Mouse (Mus musculus) ES-E14 (cell line): ENCODE measurements around the gene Shcbp1l. TPM values are rescaled to one million over a fixed set of nuclear protein-coding genes. Genes with fewer than 3 reads are reported as not detected.

ENCODE experiments used
- DNase-seq: peaks from one replicate; pipeline ENCODE4 v3.0.0-alpha.2; 2013; ENCODE audit warnings: low read depth, low spot score
- H3K27ac ChIP-seq: 2 replicates; pipeline ENCODE4 v1.5.1; 2012; ENCODE audit warnings: low read depth, mild to moderate bottlenecking, low read length, moderate library complexity, mixed read lengths; ENCODE audit not compliant: poor library complexity, insufficient read depth, severe bottlenecking
- H3K36me3 ChIP-seq: 2 replicates; pipeline ENCODE4 v1.6.1; 2012; ENCODE audit warnings: mild to moderate bottlenecking, low read length, moderate library complexity, mixed read lengths; ENCODE audit not compliant: control insufficient read depth, poor library complexity, insufficient read depth, severe bottlenecking
- H3K4me1 ChIP-seq, 2 experiments: fragments of 150-350 bp in 1 of 2; sonication (generic) in 1 of 2; 2 replicates each; pipeline ENCODE4 v1.6.1; 2012; ENCODE audit warnings: low read length in 2 of 2, mild to moderate bottlenecking in 1 of 2, mixed read lengths in 1 of 2; ENCODE audit not compliant: control insufficient read depth in 2 of 2, insufficient read depth in 2 of 2, poor library complexity in 1 of 2
- H3K4me3 ChIP-seq, 2 experiments: fragments of 150-350 bp in 1 of 2; sonication (generic) in 1 of 2; 2 replicates each; pipeline ENCODE4 v1.5.1; 2012; ENCODE audit warnings: low read length in 2 of 2, low read depth in 1 of 2, mild to moderate bottlenecking in 1 of 2, mixed read lengths in 1 of 2; ENCODE audit not compliant: insufficient read depth in 1 of 2, poor library complexity in 1 of 2, severe bottlenecking in 1 of 2
- H3K9ac ChIP-seq: 2 replicates; pipeline ENCODE4 v1.6.1; 2012; ENCODE audit warnings: low read depth, mild to moderate bottlenecking, low read length, mixed read lengths; ENCODE audit not compliant: poor library complexity, insufficient read depth, severe bottlenecking
- H3K9me3 ChIP-seq: fragments of 150-350 bp; sonication (generic); 2 replicates; pipeline ENCODE4 v1.6.1; 2012; ENCODE audit warnings: low read depth, mild to moderate bottlenecking, low read length; ENCODE audit not compliant: control insufficient read depth, insufficient read depth
- CHD2 ChIP-seq: IDR thresholded peaks from 2 replicates; pipeline ENCODE4 v1.6.1; 2014; ENCODE audit warnings: mild to moderate bottlenecking, low read depth, low read length, inconsistent platforms
- HCFC1 ChIP-seq: IDR thresholded peaks from 2 replicates; pipeline ENCODE4 v1.6.1; 2012; ENCODE audit warnings: low read length, inconsistent platforms, borderline replicate concordance; ENCODE audit not compliant: insufficient read depth
- MAFK ChIP-seq: IDR thresholded peaks from 2 replicates; pipeline ENCODE4 v1.6.1; 2014; ENCODE audit warnings: mild to moderate bottlenecking, low read depth, low read length, inconsistent platforms; ENCODE audit not compliant: insufficient read depth
- ZC3H11A ChIP-seq: IDR thresholded peaks from 2 replicates; pipeline ENCODE4 v1.6.1; 2012; ENCODE audit warnings: low read depth, mild to moderate bottlenecking, inconsistent platforms, low read length, borderline replicate concordance
- ZNF384 ChIP-seq: IDR thresholded peaks from 2 replicates; pipeline ENCODE4 v1.6.1; 2012; ENCODE audit warnings: low read depth, low read length, inconsistent platforms
- in situ Hi-C, 2 experiments: fragments of 600-800 bp; cut with MboI; formaldehyde crosslinking; loops; one replicate each; pipeline ENCODE4 v1.15.1; 2025; ENCODE audit warnings: low sequenced_read_pairs in 2 of 2, inconsistent platforms in 1 of 2; ENCODE audit not compliant: unreplicated experiment in 2 of 2
- total RNA-seq: library from RNA; depleted of rRNA; stranded (reverse); fragments of 300-350 nt; gene quantifications from 2 replicates; pipeline ENCODE4 v1.2.3, GENCODE M21; 2012

The Shcbp1l gene
- total RNA-seq, 1 experiment, result 2.3 TPM

- Histone ChIP-seq H3K27ac (no peak overlapping the region), H3K9ac (no peak overlapping the region), H3K4me1 (peaks cover 0 to 2% of the 10 kb centered on the region in 2 experiments; a peak in 1 of 4 replicates), H3K36me3 (no peaks in the 10 kb centered on the region), H3K9me3 (no peaks in the 10 kb centered on the region), H3K4me3 (no peak overlapping the region)
- in situ Hi-C loops, result no loop called here
- no peak for DNase-seq
- TF ChIP-seq ZNF384 (no peak), CHD2 (no peak), MAFK (no peak), ZC3H11A (no peak), HCFC1 (no peak)
Measured at GRCm38 (mm10) chr1:153433851-153434589, 9.1 kb downstream of the Shcbp1l start.

- DNase-seq, result no peak
- Histone ChIP-seq H3K9me3 (no peaks in the 10 kb centered on the region), H3K4me1 (0 out of 4 replicates have a peak, but pooled peaks cover 0 to 2% of the 10 kb centered on the region in 2 experiments), H3K9ac (no peak overlapping the region), H3K36me3 (no peaks in the 10 kb centered on the region), H3K27ac (no peak overlapping the region), H3K4me3 (no peak overlapping the region)
- in situ Hi-C loops, result no loop called here
- no peak for TF ChIP-seq MAFK
- TF ChIP-seq HCFC1, result no peak
- no peak for TF ChIP-seq ZC3H11A
Measured at GRCm38 (mm10) chr1:153437536-153437935, 12.6 kb downstream of the Shcbp1l start.

- TF ChIP-seq CHD2, result no peak
- no peak for TF ChIP-seq ZNF384
- TF ChIP-seq ZC3H11A, result no peak
- no peak for TF ChIP-seq MAFK
- TF ChIP-seq HCFC1, result no peak
- Histone ChIP-seq H3K4me1 (0 out of 4 replicates have a peak, but pooled peaks cover 0 to 1% of the 10 kb centered on the region in 2 experiments), H3K27ac (no peak overlapping the region), H3K36me3 (no peaks in the 10 kb centered on the region), H3K9me3 (no peaks in the 10 kb centered on the region), H3K4me3 (no peak overlapping the region), H3K9ac (no peak overlapping the region)
- no peak for DNase-seq
- in situ Hi-C loops, result no loop called here
Measured at GRCm38 (mm10) chr1:153440752-153441151, 15.8 kb downstream of the Shcbp1l start.

GRCm38 (mm10) chr1:153441656-153442055, 16.7 kb downstream of the Shcbp1l start:
- in situ Hi-C loops, result no loop called here
- Histone ChIP-seq H3K9me3 (no peaks in the 10 kb centered on the region), H3K36me3 (no peaks in the 10 kb centered on the region), H3K4me3 (no peak overlapping the region), H3K9ac (no peak overlapping the region), H3K27ac (no peak overlapping the region), H3K4me1 (no peaks in the 10 kb centered on the region)
- no peak for DNase-seq
- TF ChIP-seq ZC3H11A (no peak), HCFC1 (no peak), ZNF384 (no peak), MAFK (no peak), CHD2 (no peak)
